Mouse (Mus musculus) G1E (cell line): ENCODE measurements around the gene Ripk1.

Experiments
- CTCF ChIP-seq: IDR thresholded peaks from 2 replicates; pipeline ENCODE4 v1.5.1; 2012; ENCODE audit warnings: low read depth, low read length, inconsistent platforms, mixed read lengths
- GATA1 ChIP-seq: IDR thresholded peaks from 2 replicates; pipeline ENCODE4 v1.6.1; 2012; ENCODE audit warnings: borderline replicate concordance, low read length, inconsistent platforms, mixed read lengths
- POLR2AphosphoS5 ChIP-seq: IDR thresholded peaks from 2 replicates; pipeline ENCODE4 v1.6.1; 2012; ENCODE audit warnings: low read depth, low read length, inconsistent platforms; ENCODE audit not compliant: insufficient replicate concordance
- TAL1 ChIP-seq: conservative IDR thresholded peaks from 2 replicates; pipeline ENCODE4 v1.6.1; 2012; ENCODE audit warnings: low read depth, low read length, inconsistent platforms, mixed read lengths

DNA sequence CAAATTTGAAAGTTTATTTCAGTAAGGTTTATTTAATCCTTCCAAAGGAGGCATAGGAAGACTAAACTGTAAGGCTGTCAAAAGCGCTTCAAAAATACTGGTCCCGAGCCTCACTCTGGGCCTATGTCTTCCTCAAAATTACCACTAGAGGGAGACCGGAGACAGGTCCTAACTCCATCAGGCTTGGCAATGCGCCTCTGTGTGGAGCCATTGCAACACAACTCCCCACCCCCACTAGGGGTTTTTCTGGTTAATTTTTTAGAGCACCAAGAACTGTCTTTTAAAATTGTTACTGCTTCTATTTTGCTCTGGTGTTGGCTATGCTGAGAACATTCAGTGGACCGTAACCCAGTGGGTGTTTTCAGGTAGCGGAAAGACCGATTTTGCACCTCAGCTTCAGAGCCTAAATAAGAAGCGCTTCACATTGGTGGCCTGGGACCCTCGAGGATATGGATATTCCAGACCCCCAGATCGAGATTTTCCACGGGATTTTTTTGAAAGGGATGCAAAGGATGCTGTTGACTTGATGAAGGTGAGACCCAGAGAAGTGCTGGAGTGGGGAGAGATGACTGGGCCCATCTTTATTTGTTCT is 44.4 kb downstream of the Ripk1 start:
- peak; percentile 80 for TF ChIP-seq CTCF
- TF ChIP-seq GATA1 = no peak
- TF ChIP-seq TAL1 = no peak
- TF ChIP-seq POLR2AphosphoS5 = no peak
